Mouse (Mus musculus): ENCODE results near the gene Sema4d.

GRCm38 (mm10) chr13:51688688-51689087 is 104.9 kb downstream of the Sema4d start:
- no peak for TF ChIP-seq CTCF (IDR thresholded peaks at IDR 0.05; ENCODE audit: low read depth)
- TF ChIP-seq EP300 (IDR thresholded peaks at IDR 0.05; ENCODE audit: low read depth), result no peak
